Mouse (Mus musculus) embryonic facial prominence, embryonic 11.5 days (tissue): ENCODE measurements around the gene Nploc4. TPM values are rescaled to one million over a fixed set of nuclear protein-coding genes. Genes with fewer than 3 reads are reported as not detected.

Source experiments
- ATAC-seq: fragments of 200-750 bp; cut with Nextera tagmentation; replicated peaks from 2 replicates; pipeline ENCODE4 v1.8.0; 2017; ENCODE audit warnings: low read depth; ENCODE audit not compliant: insufficient number of reproducible peaks, low FRiP score, low TSS enrichment
- DNase-seq: peaks from one replicate; pipeline ENCODE4 v3.0.0-alpha.2; 2015; ENCODE audit warnings: low spot score
- H3K27ac ChIP-seq: fragments of 300-500 bp; sonication (generic); replicated peaks from 2 replicates; pipeline ENCODE4 v1.5.1; 2014; ENCODE audit warnings: mild to moderate bottlenecking, low read depth, low read length, control low read depth
- H3K27me3 ChIP-seq: fragments of 300-500 bp; sonication (generic); 2 replicates; pipeline ENCODE4 v1.6.1; 2014; ENCODE audit warnings: mild to moderate bottlenecking, low read length, moderate library complexity, mixed read lengths; ENCODE audit not compliant: control insufficient read depth, insufficient read depth
- H3K36me3 ChIP-seq: fragments of 300-500 bp; sonication (generic); replicated peaks from 2 replicates; pipeline ENCODE4 v1.6.1; 2014; ENCODE audit warnings: low read depth, mild to moderate bottlenecking, low read length, moderate library complexity, mixed read lengths; ENCODE audit not compliant: control insufficient read depth, insufficient read depth
- H3K4me1 ChIP-seq: fragments of 300-500 bp; sonication (generic); 2 replicates; pipeline ENCODE4 v1.6.1; 2014; ENCODE audit warnings: low read length, mixed read lengths; ENCODE audit not compliant: control insufficient read depth, insufficient read depth
- H3K4me2 ChIP-seq: fragments of 300-500 bp; sonication (generic); 2 replicates; pipeline ENCODE4 v1.6.1; 2014; ENCODE audit warnings: low read depth, mild to moderate bottlenecking, control low read depth, low read length, moderate library complexity
- H3K4me3 ChIP-seq: fragments of 300-500 bp; sonication (generic); 2 replicates; pipeline ENCODE4 v1.5.1; 2014; ENCODE audit warnings: low read depth, low read length, control low read depth
- H3K9ac ChIP-seq: fragments of 300-500 bp; sonication (generic); replicated peaks from 2 replicates; pipeline ENCODE4 v1.6.1; 2014; ENCODE audit warnings: mild to moderate bottlenecking, control low read depth, low read length
- H3K9me3 ChIP-seq: fragments of 300-500 bp; sonication (generic); replicated peaks from 2 replicates; pipeline ENCODE4 v1.6.1; 2016; ENCODE audit warnings: mild to moderate bottlenecking, low read length, inconsistent platforms, mixed read lengths; ENCODE audit not compliant: control insufficient read depth
- WGBS: fragments of 180-500 bp; shearing (Covaris S2); extraction: QIAGEN DNeasy Blood & Tissue Kit; methylation state at CpG from one replicate; pipeline ENCODE4 v1.1.7; 2014; 5-methylcytosine and 5-hydroxymethylcytosine counted together
- polyA plus RNA-seq: library from polyadenylated mRNA; unstranded; fragments of >200 nt; fragmentation: Nextera tagmentation; extraction: Ambion mirVana; gene quantifications from 2 replicates; pipeline ENCODE4 v1.2.1, GENCODE M21; 2014

Gene Nploc4
- polyA plus RNA-seq, 1 experiment from 2014 or later = 42.5 TPM

GRCm38 (mm10) chr11:120406445-120406844, 31.1 kb downstream of the Nploc4 start:
- Histone ChIP-seq H3K9ac (no peak overlapping the region), H3K4me2 (no peak overlapping the region), H3K9me3 (no peaks in the 10 kb centered on the region), H3K4me3 (no peak overlapping the region), H3K27ac (no peak overlapping the region), H3K4me1 (no peaks in the 10 kb centered on the region), H3K27me3 (no peaks in the 10 kb centered on the region), H3K36me3 (peaks cover 16% of the 10 kb centered on the region)
- WGBS = 87% methylated on average over 1 of the region's 1 CpGs
- DNase-seq (no peak), ATAC-seq (no peak)

GRCm38 (mm10) chr11:120405867-120406266, 31.6 kb downstream of the Nploc4 start:
- DNase-seq = no peak
- H3K4me1 ChIP-seq = no peaks in the 10 kb centered on the region
- H3K9me3 ChIP-seq = no peaks in the 10 kb centered on the region
- 97% methylated on average over 3 of the region's 3 CpGs for WGBS
- no peak overlapping the region for H3K4me3 ChIP-seq
- no peak overlapping the region for H3K4me2 ChIP-seq
- H3K27me3 ChIP-seq = no peaks in the 10 kb centered on the region
- no peak overlapping the region for H3K27ac ChIP-seq
- H3K9ac ChIP-seq = no peak overlapping the region
- H3K36me3 ChIP-seq = peaks cover 17% of the 10 kb centered on the region
- ATAC-seq = no peak

- no peak overlapping the region for H3K9ac ChIP-seq
- H3K9me3 ChIP-seq = no peaks in the 10 kb centered on the region
- DNase-seq (no peak), ATAC-seq (no peak)
- no peaks in the 10 kb centered on the region for H3K4me1 ChIP-seq
- H3K4me3 ChIP-seq = no peak overlapping the region
- no peaks in the 10 kb centered on the region for H3K27me3 ChIP-seq
- H3K36me3 ChIP-seq = peaks cover 15% of the 10 kb centered on the region
- H3K4me2 ChIP-seq = no peak overlapping the region
- H3K27ac ChIP-seq = no peak overlapping the region
- WGBS = 100% methylated on average over 1 of the region's 1 CpGs
These were observed 32.7 kb downstream of the Nploc4 start for GRCm38 (mm10) chr11:120404814-120405213.

- no peak for ATAC-seq
- H3K4me3 ChIP-seq = no peak overlapping the region
- H3K36me3 ChIP-seq = peaks cover 8% of the 10 kb centered on the region
- no peak overlapping the region for H3K27ac ChIP-seq
- H3K9ac ChIP-seq = no peak overlapping the region
- 97% methylated on average over 2 of the region's 2 CpGs for WGBS
- no peak for DNase-seq
- H3K9me3 ChIP-seq = no peaks in the 10 kb centered on the region
- no peaks in the 10 kb centered on the region for H3K4me1 ChIP-seq
- H3K27me3 ChIP-seq = no peaks in the 10 kb centered on the region
- no peak overlapping the region for H3K4me2 ChIP-seq
These were observed 38.2 kb downstream of the Nploc4 start for GRCm38 (mm10) chr11:120399319-120399718.

- no peak overlapping the region for H3K4me3 ChIP-seq
- H3K9ac ChIP-seq = no peak overlapping the region
- 82% methylated on average over 2 of the region's 2 CpGs for WGBS
- H3K9me3 ChIP-seq = no peaks in the 10 kb centered on the region
- no peaks in the 10 kb centered on the region for H3K27me3 ChIP-seq
- peaks cover 8% of the 10 kb centered on the region for H3K36me3 ChIP-seq
- no peak overlapping the region for H3K4me2 ChIP-seq
- H3K4me1 ChIP-seq = no peaks in the 10 kb centered on the region
- ATAC-seq (no peak), DNase-seq (no peak)
- H3K27ac ChIP-seq = no peak overlapping the region
These were observed 39.9 kb downstream of the Nploc4 start for GRCm38 (mm10) chr11:120397602-120398001.

- peaks cover 5% of the 10 kb centered on the region for H3K36me3 ChIP-seq
These were observed 41.8 kb downstream of the Nploc4 start for GRCm38 (mm10) chr11:120395661-120396060.

GRCm38 (mm10) chr11:120388580-120388979, 48.9 kb downstream of the Nploc4 start:
- ATAC-seq (no peak), DNase-seq (no peak)
- no peaks in the 10 kb centered on the region for H3K9me3 ChIP-seq
- H3K27me3 ChIP-seq = no peaks in the 10 kb centered on the region
- peaks cover 9% of the 10 kb centered on the region for H3K36me3 ChIP-seq
- H3K4me1 ChIP-seq = no peaks in the 10 kb centered on the region
- H3K9ac ChIP-seq = no peak overlapping the region
- no peak overlapping the region for H3K4me2 ChIP-seq
- 91% methylated on average over 9 of the region's 9 CpGs for WGBS
- no peak overlapping the region for H3K4me3 ChIP-seq
- no peak overlapping the region for H3K27ac ChIP-seq

More at GRCm38 (mm10) chr11:120395661-120396060, 41.8 kb downstream of the Nploc4 start:
- H3K9me3 ChIP-seq = no peaks in the 10 kb centered on the region
- WGBS = 86% methylated on average over 4 of the region's 4 CpGs
- H3K4me2 ChIP-seq = no peak overlapping the region
- H3K27ac ChIP-seq = no peak overlapping the region
- DNase-seq (no peak), ATAC-seq (no peak)
- no peaks in the 10 kb centered on the region for H3K4me1 ChIP-seq
- H3K27me3 ChIP-seq = no peaks in the 10 kb centered on the region
- no peak overlapping the region for H3K9ac ChIP-seq
- H3K4me3 ChIP-seq = no peak overlapping the region

- no peak overlapping the region for H3K9ac ChIP-seq
- 71% methylated on average over 2 of the region's 2 CpGs for WGBS
- ATAC-seq (no peak), DNase-seq (no peak)
- no peak overlapping the region for H3K27ac ChIP-seq
- no peaks in the 10 kb centered on the region for H3K9me3 ChIP-seq
- no peaks in the 10 kb centered on the region for H3K27me3 ChIP-seq
- H3K36me3 ChIP-seq = peaks cover 13% of the 10 kb centered on the region
- H3K4me1 ChIP-seq = no peaks in the 10 kb centered on the region
- no peak overlapping the region for H3K4me3 ChIP-seq
- no peak overlapping the region for H3K4me2 ChIP-seq
These were observed 50.4 kb downstream of the Nploc4 start for GRCm38 (mm10) chr11:120387157-120387556.
